Mouse (Mus musculus): ENCODE results near the gene Nnat. TPM values are rescaled to one million over a fixed set of nuclear protein-coding genes. Genes with fewer than 3 reads are reported as not detected.

Nnat gene
- polyA plus RNA-seq, 2 experiments, result 10.5 to 12.8 TPM

GRCm38 (mm10) chr2:157546686-157547085 is 13.2 kb upstream of the Nnat start:
- H3K9me3 ChIP-seq (ENCODE audit: control insufficient read depth, low read length), result no peaks in the 10 kb centered on the region
- H3K9ac ChIP-seq (replicated peaks), result no peak overlapping the region
- no peak overlapping the region for H3K4me2 ChIP-seq (ENCODE audit: low read depth)
- no peak overlapping the region for H3K27ac ChIP-seq
- H3K4me3 ChIP-seq (ENCODE audit: insufficient read depth in 1 of 2, low read depth in 2 of 2, low read length in 2 of 2), result no peak overlapping the region
- TF ChIP-seq CTCF (IDR thresholded peaks at IDR 0.05; ENCODE audit: low read depth) (no peak), EP300 (IDR thresholded peaks at IDR 0.05; ENCODE audit: low read depth) (no peak)
- peaks cover 0 to 3% of the 10 kb centered on the region in 2 experiments; a peak in 1 of 4 replicates for H3K4me1 ChIP-seq (replicated peaks; ENCODE audit: control insufficient read depth in 2 of 2, insufficient read depth in 2 of 2, low read length in 1 of 2)
- H3K27me3 ChIP-seq (ENCODE audit: control insufficient read depth, insufficient read depth, low read length), result no peaks in the 10 kb centered on the region
- no peaks in the 10 kb centered on the region for H3K36me3 ChIP-seq (replicated peaks; ENCODE audit: control insufficient read depth, insufficient read depth, low read depth)
- no peak for DNase-seq (ENCODE audit: low read depth in 3 of 3, low spot score in 3 of 3)
- ATAC-seq (ENCODE audit: insufficient read depth), result no peak

- no peaks in the 10 kb centered on the region for H3K27me3 ChIP-seq (ENCODE audit: control insufficient read depth, insufficient read depth, low read length)
- H3K4me3 ChIP-seq (ENCODE audit: insufficient read depth in 1 of 2, low read depth in 2 of 2, low read length in 2 of 2), result no peak overlapping the region
- no peaks in the 10 kb centered on the region for H3K36me3 ChIP-seq (replicated peaks; ENCODE audit: control insufficient read depth, insufficient read depth, low read depth)
- H3K9me3 ChIP-seq (ENCODE audit: control insufficient read depth, low read length), result no peaks in the 10 kb centered on the region
- no peak overlapping the region for H3K4me2 ChIP-seq (ENCODE audit: low read depth)
- H3K27ac ChIP-seq, result no peak overlapping the region
- TF ChIP-seq CTCF (IDR thresholded peaks at IDR 0.05; ENCODE audit: low read depth) (no peak), EP300 (IDR thresholded peaks at IDR 0.05; ENCODE audit: low read depth) (no peak)
- no peak overlapping the region for H3K9ac ChIP-seq (replicated peaks)
- ATAC-seq (ENCODE audit: insufficient read depth) (no peak), DNase-seq (ENCODE audit: low read depth in 3 of 3, low spot score in 3 of 3) (no peak)
- 54% methylated on average over 4 of the region's 4 CpGs for WGBS (ENCODE audit: insufficient replicate concordance)
- no peaks in the 10 kb centered on the region for H3K4me1 ChIP-seq (replicated peaks; ENCODE audit: control insufficient read depth in 2 of 2, insufficient read depth in 2 of 2, low read length in 1 of 2)
These were observed 9.6 kb upstream of the Nnat start for GRCm38 (mm10) chr2:157550292-157550691.

- no peaks in the 10 kb centered on the region for H3K9me3 ChIP-seq (ENCODE audit: control insufficient read depth, low read length)
- 64% methylated on average over 10 of the region's 10 CpGs for WGBS (ENCODE audit: insufficient replicate concordance)
- no peak overlapping the region for H3K27ac ChIP-seq
- H3K4me3 ChIP-seq (ENCODE audit: insufficient read depth in 1 of 2, low read depth in 2 of 2, low read length in 2 of 2), result no peak overlapping the region
- TF ChIP-seq EP300 (IDR thresholded peaks at IDR 0.05; ENCODE audit: low read depth) (no peak), CTCF (IDR thresholded peaks at IDR 0.05; ENCODE audit: low read depth) (no peak)
- H3K4me2 ChIP-seq (ENCODE audit: low read depth), result no peak overlapping the region
- no peak for DNase-seq (ENCODE audit: low read depth in 3 of 3, low spot score in 3 of 3)
- ATAC-seq (ENCODE audit: insufficient read depth), result no peak
- no peaks in the 10 kb centered on the region for H3K4me1 ChIP-seq (replicated peaks; ENCODE audit: control insufficient read depth in 2 of 2, insufficient read depth in 2 of 2, low read length in 1 of 2)
- no peaks in the 10 kb centered on the region for H3K27me3 ChIP-seq (ENCODE audit: control insufficient read depth, insufficient read depth, low read length)
- no peaks in the 10 kb centered on the region for H3K36me3 ChIP-seq (replicated peaks; ENCODE audit: control insufficient read depth, insufficient read depth, low read depth)
- no peak overlapping the region for H3K9ac ChIP-seq (replicated peaks)
These were observed 7.6 kb upstream of the Nnat start for GRCm38 (mm10) chr2:157552158-157552886.

GRCm38 (mm10) chr2:157556074-157556698 is 3.7 kb upstream of the Nnat start:
- peaks cover 23% of the 10 kb centered on the region for H3K27me3 ChIP-seq (ENCODE audit: control insufficient read depth, insufficient read depth, low read length)
- H3K9me3 ChIP-seq (ENCODE audit: control insufficient read depth, low read length), result peaks cover 2% of the 10 kb centered on the region; the same call in 1 of the 2 replicates
- no peak overlapping the region for H3K27ac ChIP-seq
- H3K4me3 ChIP-seq (ENCODE audit: insufficient read depth in 1 of 2, low read depth in 2 of 2, low read length in 2 of 2), result no peak overlapping the region
- H3K36me3 ChIP-seq (replicated peaks; ENCODE audit: control insufficient read depth, insufficient read depth, low read depth), result no peaks in the 10 kb centered on the region
- ATAC-seq (ENCODE audit: insufficient read depth) (no peak), DNase-seq (ENCODE audit: low read depth in 3 of 3, low spot score in 3 of 3) (no peak)
- no peaks in the 10 kb centered on the region for H3K4me1 ChIP-seq (replicated peaks; ENCODE audit: control insufficient read depth in 2 of 2, insufficient read depth in 2 of 2, low read length in 1 of 2)
- no peak for TF ChIP-seq EP300 (IDR thresholded peaks at IDR 0.05; ENCODE audit: low read depth)
- no peak overlapping the region for H3K4me2 ChIP-seq (ENCODE audit: low read depth)
- no peak overlapping the region for H3K9ac ChIP-seq (replicated peaks)
- 63% methylated on average over 5 of the region's 5 CpGs for WGBS (ENCODE audit: insufficient replicate concordance)

- Histone ChIP-seq H3K4me1 (replicated peaks; ENCODE audit: control insufficient read depth in 2 of 2, insufficient read depth in 2 of 2, low read length in 1 of 2) (no peaks in the 10 kb centered on the region), H3K27me3 (ENCODE audit: control insufficient read depth, insufficient read depth, low read length) (peaks cover 25% of the 10 kb centered on the region), H3K9me3 (ENCODE audit: control insufficient read depth, low read length) (peaks cover 2% of the 10 kb centered on the region; the same call in 1 of the 2 replicates), H3K27ac (no peak overlapping the region), H3K4me2 (ENCODE audit: low read depth) (no peak overlapping the region), H3K36me3 (replicated peaks; ENCODE audit: control insufficient read depth, insufficient read depth, low read depth) (no peaks in the 10 kb centered on the region), H3K9ac (replicated peaks) (no peak overlapping the region), H3K4me3 (ENCODE audit: insufficient read depth in 1 of 2, low read depth in 2 of 2, low read length in 2 of 2) (no peak overlapping the region)
- DNase-seq (ENCODE audit: low read depth in 3 of 3, low spot score in 3 of 3) (no peak), ATAC-seq (ENCODE audit: insufficient read depth) (no peak)
- TF ChIP-seq EP300 (IDR thresholded peaks at IDR 0.05; ENCODE audit: low read depth) (no peak), CTCF (IDR thresholded peaks at IDR 0.05; ENCODE audit: low read depth) (no peak)
- WGBS (ENCODE audit: insufficient replicate concordance), result 72% methylated on average over 9 of the region's 9 CpGs
These were observed 1.8 kb upstream of the Nnat start for GRCm38 (mm10) chr2:157558051-157558450.

All from liver, embryonic 14.5 days (tissue).